In the genomic region with DNA sequence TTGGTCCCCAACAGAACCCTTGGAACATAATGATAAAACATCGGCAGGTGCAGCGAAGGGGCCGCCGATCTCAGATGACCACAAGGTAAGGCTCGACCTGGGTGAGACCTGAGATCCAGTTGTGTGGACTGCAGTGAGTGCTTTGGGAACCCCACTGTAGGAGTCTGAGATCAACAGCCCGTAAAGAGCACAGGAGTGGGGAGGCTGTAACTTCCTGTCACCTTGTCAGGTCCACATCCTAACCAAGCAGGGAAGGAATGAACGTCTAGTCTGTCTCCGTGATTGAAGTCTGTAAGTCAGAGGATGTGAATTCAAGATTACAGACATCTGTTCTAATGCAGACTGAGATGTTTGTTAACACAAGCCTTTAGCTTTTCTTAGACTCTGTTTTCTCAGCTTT, we compare ENCODE assay signal across 8 mouse cellular contexts. TPM values are rescaled to one million over a fixed set of nuclear protein-coding genes. Genes with fewer than 3 reads are reported as not detected.
DNase-seq lines count a peak whose midpoint lies in the region; ATAC-seq and TF ChIP-seq lines count a peak whose summit lies in the region.

No protein-coding gene starts in this region.

- no peak for ATAC-seq in heart, embryonic 16.5 days (replicated peaks; ENCODE audit: extremely low read depth, insufficient read depth, low FRiP score)
- ATAC-seq in midbrain, embryonic 11.5 days (ENCODE audit: low FRiP score): no peak

- H3K9me3 ChIP-seq in heart, embryonic 16.5 days (replicated peaks; ENCODE audit: control insufficient read depth, low read length): no peaks in the 10 kb centered on the region
- no peaks in the 10 kb centered on the region for H3K9me3 ChIP-seq in ES-E14 (ENCODE audit: control insufficient read depth, insufficient read depth, low read depth, low read length)
- H3K9me3 ChIP-seq in hindbrain, embryonic 10.5 days: no peaks in the 10 kb centered on the region
- no peaks in the 10 kb centered on the region for H3K9me3 ChIP-seq in midbrain, embryonic 11.5 days (ENCODE audit: control insufficient read depth, low read length)

- no peak for DNase-seq in heart, adult 8-10 months (ENCODE audit: low spot score)
- DNase-seq in ES-E14 (ENCODE audit: low read depth, low spot score): no peak
- DNase-seq in hindbrain, embryonic 10.5 days (ENCODE audit: low spot score): no peak
- DNase-seq in midbrain, embryonic 11.5 days (ENCODE audit: low spot score, missing footprints): no peak
- DNase-seq in left cerebral cortex, postnatal 4 days: no peak
- DNase-seq in layer of hippocampus, adult 9-11 months: no peak
- no peak for DNase-seq in right cerebral cortex, postnatal 36 days (ENCODE audit: low spot score in 2 of 2)

- H3K4me1 ChIP-seq in heart, embryonic 16.5 days (ENCODE audit: control insufficient read depth, insufficient read depth, low read length): peaks cover 12% of the 10 kb centered on the region
- peaks cover 0 to 4% of the 10 kb centered on the region in 2 experiments; a peak in 2 of 4 replicates for H3K4me1 ChIP-seq in ES-E14 (ENCODE audit: control insufficient read depth in 2 of 2, insufficient read depth in 2 of 2, low read length in 2 of 2, poor library complexity in 1 of 2)
- peaks cover 20% of the 10 kb centered on the region for H3K4me1 ChIP-seq in hindbrain, embryonic 10.5 days (replicated peaks)
- peaks cover 12% of the 10 kb centered on the region for H3K4me1 ChIP-seq in midbrain, embryonic 11.5 days (ENCODE audit: control insufficient read depth, insufficient read depth, low read length)

- H3K27ac ChIP-seq in heart, embryonic 16.5 days (ENCODE audit: low read length): no peak overlapping the region; the same call in 1 of the 2 replicates
- no peak overlapping the region for H3K27ac ChIP-seq in ES-E14 (ENCODE audit: insufficient read depth, low read depth, low read length, poor library complexity, severe bottlenecking)
- peak overlapping the region; percentile 95 for H3K27ac ChIP-seq in hindbrain, embryonic 10.5 days
- H3K27ac ChIP-seq in midbrain, embryonic 11.5 days (ENCODE audit: low read depth, low read length): no peak overlapping the region

- in situ Hi-C loops in ES-E14 (cut with MboI; ENCODE audit: low sequenced_read_pairs in 2 of 2, unreplicated experiment in 2 of 2): no loop called here

- peaks cover 23% of the 10 kb centered on the region for H3K36me3 ChIP-seq in heart, embryonic 16.5 days (ENCODE audit: control insufficient read depth, insufficient read depth)
- peaks cover 16% of the 10 kb centered on the region for H3K36me3 ChIP-seq in ES-E14 (ENCODE audit: control insufficient read depth, insufficient read depth, low read length, poor library complexity, severe bottlenecking)
- H3K36me3 ChIP-seq in hindbrain, embryonic 10.5 days: peaks cover 44% of the 10 kb centered on the region
- no peaks in the 10 kb centered on the region for H3K36me3 ChIP-seq in midbrain, embryonic 11.5 days (ENCODE audit: control insufficient read depth, insufficient read depth, low read length)

- WGBS in heart, embryonic 16.5 days: 33% methylated on average over 8 of the region's 8 CpGs
- 60% methylated on average over 8 of the region's 8 CpGs for WGBS in hindbrain, embryonic 10.5 days
- 66% methylated on average over 8 of the region's 8 CpGs for WGBS in midbrain, embryonic 11.5 days

- H3K9ac ChIP-seq in heart, embryonic 16.5 days (ENCODE audit: low read length): peak overlapping the region; percentile 96
- H3K9ac ChIP-seq in ES-E14 (ENCODE audit: insufficient read depth, low read depth, low read length, poor library complexity, severe bottlenecking): peak overlapping the region; percentile 93
- peak overlapping the region; percentile 92 for H3K9ac ChIP-seq in midbrain, embryonic 11.5 days (ENCODE audit: low read length)

- peak overlapping the region; percentile 92 for H3K4me3 ChIP-seq in heart, embryonic 16.5 days (ENCODE audit: low read length)
- H3K4me3 ChIP-seq in ES-E14 (ENCODE audit: insufficient read depth in 1 of 2, low read depth in 1 of 2, low read length in 2 of 2, poor library complexity in 1 of 2, severe bottlenecking in 1 of 2): peak overlapping the region; percentile 80 to 90
- peak overlapping the region; percentile 88 for H3K4me3 ChIP-seq in hindbrain, embryonic 10.5 days
- peak overlapping the region; percentile 88 for H3K4me3 ChIP-seq in midbrain, embryonic 11.5 days (ENCODE audit: low read depth, low read length)

- intact Hi-C loops in left cerebral cortex, postnatal 4 days (cut with DNase I): no loop called here

- H3K27me3 ChIP-seq in heart, embryonic 16.5 days (ENCODE audit: control insufficient read depth, insufficient read depth, low read length): no peaks in the 10 kb centered on the region
- H3K27me3 ChIP-seq in hindbrain, embryonic 10.5 days (ENCODE audit: insufficient read depth, poor library complexity, severe bottlenecking): no peaks in the 10 kb centered on the region
- H3K27me3 ChIP-seq in midbrain, embryonic 11.5 days (ENCODE audit: control insufficient read depth, insufficient read depth, low read length): no peaks in the 10 kb centered on the region

- H3K4me2 ChIP-seq in heart, embryonic 16.5 days (ENCODE audit: low read depth, low read length): peak overlapping the region; percentile 83
- H3K4me2 ChIP-seq in midbrain, embryonic 11.5 days: peak overlapping the region; percentile 89

TF ChIP-seq in ES-E14, 5 proteins besides CTCF, POLR2A, EP300 and RAD21:
- TF ChIP-seq CHD2 (IDR thresholded peaks at IDR 0.05; ENCODE audit: low read depth, low read length) (no peak), HCFC1 (IDR thresholded peaks at IDR 0.05; ENCODE audit: borderline replicate concordance, insufficient read depth, low read length) (no peak), ZC3H11A (IDR thresholded peaks at IDR 0.05; ENCODE audit: borderline replicate concordance, low read depth, low read length) (no peak), MAFK (IDR thresholded peaks at IDR 0.05; ENCODE audit: insufficient read depth, low read depth, low read length) (no peak), ZNF384 (IDR thresholded peaks at IDR 0.05; ENCODE audit: low read depth, low read length) (no peak)
TF ChIP-seq in ES-E14: peak in this region for 0.

RNA-seq across cellular contexts. Expression of gene Dnttip1, which starts 0.9 kb away (rescaled TPM):
- polyA plus RNA-seq in heart, embryonic 16.5 days (2015; fragmentation: Nextera tagmentation; extraction: Ambion mirVana): 56.0 and 58.7 TPM in 2 replicates
- total RNA-seq in heart, adult 8-10 months (2022): 10 to 100 TPM; 20.4 to 28.2 (median 26.9) TPM
- 13.3 and 15.1 TPM in 2 replicates for total RNA-seq in ES-E14 (2012; rRNA removed)
- 81.3 and 87.4 TPM in 2 replicates for polyA plus RNA-seq in hindbrain, embryonic 10.5 days (2016; fragmentation: Nextera tagmentation; extraction: Ambion mirVana)
- polyA plus RNA-seq in midbrain, embryonic 11.5 days (2014; fragmentation: Nextera tagmentation; extraction: Ambion mirVana): 75.9 and 82.5 TPM in 2 replicates
- total RNA-seq in left cerebral cortex, postnatal 4 days (2021): 10 to 100 TPM; 35.8 to 38.1 TPM

RNA-seq across cellular contexts. Expression of gene Wfdc3, which starts 1.0 kb away (rescaled TPM):
- polyA plus RNA-seq in heart, embryonic 16.5 days (2015; fragmentation: Nextera tagmentation; extraction: Ambion mirVana): 0.51 and 0.80 TPM in 2 replicates
- total RNA-seq in heart, adult 8-10 months (2022): under 1 TPM in 2 of 4 experiments, not detected in 2; 0.30 to 0.83 TPM
- total RNA-seq in ES-E14 (2012; rRNA removed): 0.18 and 0.58 TPM in 2 replicates
- polyA plus RNA-seq in hindbrain, embryonic 10.5 days (2016; fragmentation: Nextera tagmentation; extraction: Ambion mirVana): 0.85 and 1.4 TPM in 2 replicates
- polyA plus RNA-seq in midbrain, embryonic 11.5 days (2014; fragmentation: Nextera tagmentation; extraction: Ambion mirVana): 0.66 and 0.85 TPM in 2 replicates
- total RNA-seq in left cerebral cortex, postnatal 4 days (2021): 1 to 10 TPM in 1 of 2 experiments, under 1 TPM in 1; 0.60 to 1.1 TPM

RNA-seq across cellular contexts. Expression of gene Ube2c, which starts 23.0 kb away (rescaled TPM):
- polyA plus RNA-seq in heart, embryonic 16.5 days (2015; fragmentation: Nextera tagmentation; extraction: Ambion mirVana): 388 and 390 TPM in 2 replicates
- 1 to 10 TPM in 2 of 4 experiments, under 1 TPM in 2; 0.47 to 2.7 (median 1.4) TPM for total RNA-seq in heart, adult 8-10 months (2022)
- 117 and 159 TPM in 2 replicates for total RNA-seq in ES-E14 (2012; rRNA removed)
- 588 and 602 TPM in 2 replicates for polyA plus RNA-seq in hindbrain, embryonic 10.5 days (2016; fragmentation: Nextera tagmentation; extraction: Ambion mirVana)
- polyA plus RNA-seq in midbrain, embryonic 11.5 days (2014; fragmentation: Nextera tagmentation; extraction: Ambion mirVana): 520 and 544 TPM in 2 replicates
- 10 to 100 TPM; 10.8 to 14.3 TPM for total RNA-seq in left cerebral cortex, postnatal 4 days (2021)

RNA-seq across cellular contexts. Expression of gene Spint5, which starts 31.6 kb away (rescaled TPM):
- polyA plus RNA-seq in heart, embryonic 16.5 days (2015; fragmentation: Nextera tagmentation; extraction: Ambion mirVana): not detected in 2 replicates
- not detected for total RNA-seq in heart, adult 8-10 months (2022)
- 1.6 and 6.6 TPM in 2 replicates for total RNA-seq in ES-E14 (2012; rRNA removed)
- polyA plus RNA-seq in hindbrain, embryonic 10.5 days (2016; fragmentation: Nextera tagmentation; extraction: Ambion mirVana): not detected in 2 replicates
- polyA plus RNA-seq in midbrain, embryonic 11.5 days (2014; fragmentation: Nextera tagmentation; extraction: Ambion mirVana): not detected in 2 replicates
- not detected for total RNA-seq in left cerebral cortex, postnatal 4 days (2021)

RNA-seq across cellular contexts. Expression of gene Tnnc2, which starts 33.1 kb away (rescaled TPM):
- 6.7 and 28.8 TPM in 2 replicates for polyA plus RNA-seq in heart, embryonic 16.5 days (2015; fragmentation: Nextera tagmentation; extraction: Ambion mirVana)
- total RNA-seq in heart, adult 8-10 months (2022): 1 to 10 TPM; 2.9 to 7.2 (median 3.1) TPM
- total RNA-seq in ES-E14 (2012; rRNA removed): 1.5 and 1.7 TPM in 2 replicates
- not detected in 2 replicates for polyA plus RNA-seq in hindbrain, embryonic 10.5 days (2016; fragmentation: Nextera tagmentation; extraction: Ambion mirVana)
- polyA plus RNA-seq in midbrain, embryonic 11.5 days (2014; fragmentation: Nextera tagmentation; extraction: Ambion mirVana): not detected in 2 replicates
- not detected for total RNA-seq in left cerebral cortex, postnatal 4 days (2021)
